Mouse (Mus musculus) large intestine, adult 2 months (tissue): Measurements from ENCODE around the gene Igsf21. TPM values are rescaled to one million over a fixed set of nuclear protein-coding genes. Genes with fewer than 3 reads are reported as not detected.
A peak's percentile ranks its signal among the peaks of the same experiment; 100 is the strongest.

Experiments
- DNase-seq: peaks from one replicate; pipeline ENCODE4 v3.0.0-alpha.2; 2012; ENCODE audit warnings: low read depth, low spot score
- WGBS: fragments of 180-500 bp; shearing (Covaris S2); methylation state at CpG from one replicate; pipeline ENCODE4 v1.1.7; 2018; 5-methylcytosine and 5-hydroxymethylcytosine counted together
- polyA plus RNA-seq: library from polyadenylated mRNA; depleted of rRNA; stranded (reverse); fragments of >200 nt; gene quantifications from 2 replicates; pipeline ENCODE4 v1.2.3, GENCODE M21; 2012

Igsf21 gene
- polyA plus RNA-seq, 1 experiment = 0.50 TPM

DNA sequence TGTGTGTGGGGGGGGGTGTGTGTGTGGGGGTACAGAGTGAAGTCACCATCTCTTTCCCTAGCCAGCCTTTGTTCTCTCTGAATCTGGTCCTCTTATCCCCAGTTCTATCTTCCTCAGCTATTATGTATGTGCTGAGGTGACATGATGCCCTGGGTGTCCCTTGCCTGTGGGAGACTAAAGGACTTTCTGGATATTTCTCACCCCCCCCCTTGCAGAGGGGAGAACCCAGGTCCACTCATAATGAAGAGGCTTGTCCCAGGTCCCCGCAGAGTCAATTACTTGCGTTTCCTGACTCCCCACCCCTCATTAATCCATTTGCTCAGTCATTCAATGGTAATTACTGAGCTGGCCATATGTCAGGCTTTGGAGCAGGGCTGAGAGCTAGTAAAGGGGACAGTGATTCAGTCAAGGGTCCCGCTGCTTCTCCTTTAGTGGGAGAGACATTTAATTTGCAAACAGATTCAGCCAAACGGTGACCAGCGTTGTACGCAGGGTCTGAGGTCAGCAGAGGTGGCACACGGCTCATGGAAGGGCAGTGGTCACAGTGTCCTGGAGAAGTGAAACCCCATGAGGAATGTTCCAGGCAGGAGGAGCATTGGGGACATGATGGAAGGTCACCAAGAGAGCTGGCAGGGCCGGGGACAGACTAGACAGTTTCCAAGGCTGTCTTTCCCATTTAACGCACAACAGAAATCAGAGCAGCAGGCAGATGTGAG, 217.1 kb downstream of the Igsf21 start:
- DNase-seq = no peak
- 51% methylated on average over 9 of the region's 9 CpGs for WGBS

- 76% methylated on average over 6 of the region's 6 CpGs for WGBS
- no peak for DNase-seq
Observed at GRCm38 (mm10) chr4:140023833-140024232, 222.8 kb downstream of the Igsf21 start.

GRCm38 (mm10) chr4:140015916-140016315, 230.7 kb downstream of the Igsf21 start:
- DNase-seq = no peak
- WGBS = 62% methylated on average over 7 of the region's 7 CpGs

- DNase-seq = no peak
- WGBS = 68% methylated on average over 11 of the region's 11 CpGs
Observed at GRCm38 (mm10) chr4:140010728-140011470, 235.7 kb downstream of the Igsf21 start.

- no peak for DNase-seq
Observed at GRCm38 (mm10) chr4:140004932-140005331, 241.7 kb downstream of the Igsf21 start.

DNA sequence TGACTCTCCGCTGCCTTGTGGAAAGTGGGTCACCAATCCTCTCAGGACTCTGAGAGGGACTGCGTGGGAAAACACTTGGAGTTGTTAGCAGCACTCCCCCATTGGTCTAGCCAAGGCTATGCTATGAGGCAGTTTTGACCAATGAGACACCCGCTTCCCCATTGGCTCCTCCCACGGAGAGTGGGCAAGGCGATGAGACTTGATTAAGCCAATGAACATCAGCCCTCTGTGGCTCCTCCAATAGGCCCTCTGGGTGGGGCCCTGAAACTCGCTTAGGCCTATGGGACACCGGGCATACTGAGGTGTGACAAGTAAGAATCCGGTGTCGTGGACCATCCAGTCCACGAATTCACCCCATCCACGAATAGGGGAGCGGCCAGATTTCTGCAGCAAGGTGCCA, 242.4 kb downstream of the Igsf21 start:
- peak; percentile 74 for DNase-seq
- 9% methylated on average over 12 of the region's 12 CpGs for WGBS

More at GRCm38 (mm10) chr4:140004932-140005331, 241.7 kb downstream of the Igsf21 start:
- under 1% methylated on average over 5 of the region's 5 CpGs for WGBS

DNA sequence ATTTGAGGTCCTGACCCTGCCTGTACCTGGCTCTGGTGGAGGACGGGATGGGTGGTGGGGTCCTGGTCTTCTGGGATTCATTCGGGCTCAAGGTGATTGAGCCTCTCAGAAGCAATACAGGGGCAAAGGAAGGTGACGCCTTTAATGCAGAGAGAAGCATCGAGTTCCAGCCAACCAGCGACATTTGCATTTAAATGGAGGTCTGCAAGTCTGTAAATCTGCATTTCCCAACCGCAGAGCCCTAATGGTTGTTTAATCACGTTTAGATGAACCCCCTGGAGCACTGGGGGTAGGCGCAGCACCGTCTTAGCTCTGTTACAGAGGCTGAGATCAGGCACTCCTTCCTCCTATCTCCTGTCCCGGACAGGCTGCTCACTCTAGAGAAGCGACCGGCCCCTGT, 244.5 kb downstream of the Igsf21 start:
- DNase-seq = no peak
- 46% methylated on average over 12 of the region's 12 CpGs for WGBS

- no peak for DNase-seq
Observed at GRCm38 (mm10) chr4:140000911-140001310, 245.7 kb downstream of the Igsf21 start.

GRCm38 (mm10) chr4:139999033-139999432, 247.6 kb downstream of the Igsf21 start:
- no peak for DNase-seq
- 57% methylated on average over 7 of the region's 7 CpGs for WGBS

More at GRCm38 (mm10) chr4:140000911-140001310, 245.7 kb downstream of the Igsf21 start:
- 44% methylated on average over 5 of the region's 5 CpGs for WGBS

GRCm38 (mm10) chr4:139995659-139996058, 250.9 kb downstream of the Igsf21 start:
- DNase-seq = no peak
- WGBS = 46% methylated on average over 8 of the region's 8 CpGs

- WGBS = 34% methylated on average over 7 of the region's 16 CpGs
- DNase-seq = no peak
Observed at GRCm38 (mm10) chr4:139993111-139993755, 253.4 kb downstream of the Igsf21 start.

GRCm38 (mm10) chr4:139986913-139987312, 259.7 kb downstream of the Igsf21 start:
- DNase-seq = no peak
- 73% methylated on average over 7 of the region's 7 CpGs for WGBS

- peak; percentile 75 for DNase-seq
- 14% methylated on average over 5 of the region's 5 CpGs for WGBS
Observed at GRCm38 (mm10) chr4:139978716-139979115, 267.9 kb downstream of the Igsf21 start.

- no peak for DNase-seq
- WGBS = 6% methylated on average over 5 of the region's 5 CpGs
Observed at GRCm38 (mm10) chr4:139977308-139977781, 269.2 kb downstream of the Igsf21 start.
